Mouse (Mus musculus) heart, adult 2 months (tissue): Measurements from ENCODE around the gene Ephb2.

ENCODE experiments used
- CTCF ChIP-seq: fragments of 200-600 bp; IDR thresholded peaks from 2 replicates; pipeline ENCODE4 v1.8.1; 2022; ENCODE audit warnings: antibody characterized with exemption, mild to moderate bottlenecking, moderate library complexity
- EP300 ChIP-seq: fragments of 200-500 bp; IDR thresholded peaks from 2 replicates; pipeline ENCODE4 v1.6.1; 2011; ENCODE audit warnings: low read depth, low read length, control low read depth; ENCODE audit not compliant: insufficient read depth
- POLR2A ChIP-seq: fragments of 200-500 bp; IDR thresholded peaks from 2 replicates; pipeline ENCODE4 v1.6.1; 2011; ENCODE audit warnings: mild to moderate bottlenecking, low read depth, low read length, control low read depth; ENCODE audit not compliant: insufficient read depth

- no peak for TF ChIP-seq EP300
- no peak for TF ChIP-seq CTCF
- TF ChIP-seq POLR2A = no peak
These were observed 74.9 kb downstream of the Ephb2 start for GRCm38 (mm10) chr4:136760882-136761281.
